Mouse (Mus musculus) hematopoietic stem cell, adult 5-6 weeks (primary cell): Measurements from ENCODE around the gene Smim1. TPM values are rescaled to one million over a fixed set of nuclear protein-coding genes. Genes with fewer than 3 reads are reported as not detected.

Source experiments
- ATAC-seq, 2 experiments: fragments of 125-278 bp in 1 of 2; replicated peaks in 1 of 2; 2 replicates each; pipeline ENCODE4 v1.8.0; 2016 to 2017; ENCODE audit warnings: inconsistent platforms in 2 of 2, mild to moderate bottlenecking in 2 of 2, moderate number of reproducible peaks in 2 of 2, low read depth in 1 of 2, moderate TSS enrichment in 1 of 2; ENCODE audit not compliant: low FRiP score in 2 of 2, poor library complexity in 2 of 2, severe bottlenecking in 2 of 2, insufficient read depth in 1 of 2, low TSS enrichment in 1 of 2
- total RNA-seq: library from RNA; stranded (forward); fragments of 172-1452, 232-1000 nt; gene quantifications from 2 replicates; pipeline ENCODE4 v1.2.3, GENCODE M21; 2017

The Smim1 gene
- total RNA-seq, 1 experiment from 2014 or later: 0.94 TPM

GRCm38 (mm10) chr4:154023754-154024601, 2.1 kb downstream of the Smim1 start:
- peak in 1 of 2 experiments; percentile 24; a peak in 2 of 4 replicates for ATAC-seq

- no peak for ATAC-seq
Observed at GRCm38 (mm10) chr4:154022844-154023243, 3.2 kb downstream of the Smim1 start.

GRCm38 (mm10) chr4:154022407-154022806, 3.6 kb downstream of the Smim1 start:
- no peak for ATAC-seq

GRCm38 (mm10) chr4:154021432-154021831, 4.6 kb downstream of the Smim1 start:
- ATAC-seq: no peak

GRCm38 (mm10) chr4:154019571-154019970, 6.5 kb downstream of the Smim1 start:
- peak; percentile 22 to 29; a peak in 2 of 4 replicates for ATAC-seq

GRCm38 (mm10) chr4:154015476-154015875, 10.6 kb downstream of the Smim1 start:
- no peak for ATAC-seq

- peak; percentile 39 to 46 for ATAC-seq
Observed at GRCm38 (mm10) chr4:154012132-154012882, 13.7 kb downstream of the Smim1 start.

GRCm38 (mm10) chr4:154011646-154012089, 14.4 kb downstream of the Smim1 start, which contains the start of gene Lrrc47:
Gene Lrrc47, plus strand, starts transcription at chr4:154011731.
- ATAC-seq: peak; percentile 85 to 88

GRCm38 (mm10) chr4:154010907-154011645, 15.0 kb downstream of the Smim1 start:
- peak in 1 of 2 experiments; percentile 54; a peak in 2 of 4 replicates for ATAC-seq

- no peak for ATAC-seq
Observed at GRCm38 (mm10) chr4:154007759-154008158, 18.3 kb downstream of the Smim1 start.

- ATAC-seq: no peak
Observed at GRCm38 (mm10) chr4:154006264-154006663, 19.8 kb downstream of the Smim1 start.

GRCm38 (mm10) chr4:154005488-154005887, 20.5 kb downstream of the Smim1 start:
- ATAC-seq: no peak

- no peak for ATAC-seq
Observed at GRCm38 (mm10) chr4:153993505-153993904, 32.5 kb downstream of the Smim1 start.

GRCm38 (mm10) chr4:153992715-153993114, 33.3 kb downstream of the Smim1 start:
- ATAC-seq: no peak

- no peak for ATAC-seq
Observed at GRCm38 (mm10) chr4:153980470-153980869, 45.6 kb downstream of the Smim1 start.

- ATAC-seq: no peak
Observed at GRCm38 (mm10) chr4:153979243-153979642, 46.8 kb downstream of the Smim1 start.

- peak in 1 of 2 experiments; percentile 35; a peak in 1 of 4 replicates for ATAC-seq
Observed at GRCm38 (mm10) chr4:153975768-153976167, 50.3 kb downstream of the Smim1 start.
